Mouse (Mus musculus) kidney, embryonic 16.5 days (tissue): Measurements from ENCODE around the gene Zfp385b. TPM values are rescaled to one million over a fixed set of nuclear protein-coding genes. Genes with fewer than 3 reads are reported as not detected.

Experiments used
- ATAC-seq: fragments of 200-750 bp; cut with Nextera tagmentation; 2 replicates; pipeline ENCODE4 v1.8.0; 2017; ENCODE audit warnings: moderate TSS enrichment; ENCODE audit not compliant: low FRiP score, low TSS enrichment
- H3K27ac ChIP-seq: fragments of 300-500 bp; sonication (generic); 2 replicates; pipeline ENCODE4 v1.5.1; 2014; ENCODE audit warnings: low read length
- H3K27me3 ChIP-seq: fragments of 300-500 bp; sonication (generic); 2 replicates; pipeline ENCODE4 v1.6.1; 2014; ENCODE audit warnings: low read length, control low read depth, mixed read lengths; ENCODE audit not compliant: insufficient read depth
- H3K36me3 ChIP-seq: fragments of 300-500 bp; sonication (generic); 2 replicates; pipeline ENCODE4 v1.6.1; 2014; ENCODE audit warnings: low read length, control low read depth, mixed read lengths; ENCODE audit not compliant: insufficient read depth
- H3K4me1 ChIP-seq: fragments of 300-500 bp; sonication (generic); 2 replicates; pipeline ENCODE4 v1.6.1; 2014; ENCODE audit warnings: low read length, control low read depth, mixed read lengths; ENCODE audit not compliant: insufficient read depth
- H3K4me2 ChIP-seq: fragments of 300-500 bp; sonication (generic); replicated peaks from 2 replicates; pipeline ENCODE4 v1.6.1; 2014; ENCODE audit warnings: low read depth, low read length
- H3K4me3 ChIP-seq: fragments of 300-500 bp; sonication (generic); 2 replicates; pipeline ENCODE4 v1.5.1; 2014; ENCODE audit warnings: mild to moderate bottlenecking, low read length
- H3K9ac ChIP-seq: fragments of 300-500 bp; sonication (generic); replicated peaks from 2 replicates; pipeline ENCODE4 v1.6.1; 2014; ENCODE audit warnings: low read length
- H3K9me3 ChIP-seq: fragments of 300-500 bp; sonication (generic); 2 replicates; pipeline ENCODE4 v1.6.1; 2016; ENCODE audit warnings: low read length, control low read depth
- WGBS: fragments of 180-500 bp; shearing (Covaris S2); extraction: QIAGEN DNeasy Blood & Tissue Kit; methylation state at CpG from one replicate; pipeline ENCODE4 v1.1.7; 2014; 5-methylcytosine and 5-hydroxymethylcytosine counted together
- polyA plus RNA-seq: library from polyadenylated mRNA; unstranded; fragments of >200 nt; fragmentation: Nextera tagmentation; extraction: Ambion mirVana; gene quantifications from 2 replicates; pipeline ENCODE4 v1.2.1, GENCODE M21; 2015

The Zfp385b gene
- polyA plus RNA-seq, 1 experiment from 2014 or later, result 6.8 TPM

DNA sequence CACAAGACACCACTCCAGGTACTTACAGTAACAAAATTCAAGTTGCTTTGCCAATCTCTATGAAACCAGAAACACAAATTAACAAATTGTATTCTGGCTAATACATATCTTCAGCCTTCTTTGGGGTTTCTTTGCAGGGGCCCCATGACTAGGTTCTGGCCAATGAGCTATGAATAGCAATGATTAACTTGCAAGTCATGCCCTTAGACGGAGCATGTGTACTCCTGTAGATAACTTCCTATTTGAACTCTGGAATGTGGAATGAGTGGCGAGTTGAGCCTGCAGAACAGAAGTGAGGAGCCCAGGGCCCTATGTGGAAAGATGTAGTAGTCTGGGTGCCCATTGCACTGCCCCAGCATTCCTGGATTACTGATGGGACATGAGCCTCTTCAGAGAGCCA is 276.8 kb downstream of the Zfp385b start:
- peak; percentile 85 for ATAC-seq
- Histone ChIP-seq H3K4me1 (peaks cover 9% of the 10 kb centered on the region; the same call in 1 of the 2 replicates), H3K27ac (peak overlapping the region; percentile 53; the same call in 1 of the 2 replicates), H3K4me2 (no peak overlapping the region), H3K27me3 (no peaks in the 10 kb centered on the region), H3K4me3 (no peak overlapping the region), H3K9ac (no peak overlapping the region), H3K9me3 (no peaks in the 10 kb centered on the region), H3K36me3 (no peaks in the 10 kb centered on the region)
- WGBS, result 38% methylated on average over 2 of the region's 2 CpGs

DNA sequence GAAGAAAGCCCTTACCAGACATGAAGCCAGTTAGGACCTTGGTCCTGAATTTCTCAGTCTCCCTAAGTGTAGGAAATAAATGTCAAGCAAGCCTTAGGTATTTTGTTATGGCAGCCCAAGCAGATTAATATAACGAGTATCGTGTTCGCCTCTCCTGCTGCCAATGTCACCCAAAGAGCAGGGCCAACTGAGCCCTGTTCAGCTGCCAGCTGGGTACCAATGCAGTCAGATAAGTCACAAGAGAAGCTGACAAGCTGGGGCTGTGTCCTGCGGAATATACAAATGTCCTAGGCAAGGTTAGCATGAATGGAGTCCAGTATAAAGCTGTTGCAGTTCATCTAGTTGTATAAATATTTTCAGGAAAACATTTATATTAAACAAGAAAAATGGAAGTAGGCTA is 277.8 kb downstream of the Zfp385b start:
- no peak for ATAC-seq
- no peak overlapping the region for H3K4me3 ChIP-seq
- no peak overlapping the region for H3K9ac ChIP-seq
- H3K27ac ChIP-seq, result no peak overlapping the region
- H3K4me1 ChIP-seq, result peaks cover 9% of the 10 kb centered on the region; the same call in 1 of the 2 replicates
- WGBS, result 95% methylated on average over 4 of the region's 4 CpGs
- no peaks in the 10 kb centered on the region for H3K27me3 ChIP-seq
- H3K4me2 ChIP-seq, result no peak overlapping the region
- no peaks in the 10 kb centered on the region for H3K36me3 ChIP-seq
- H3K9me3 ChIP-seq, result no peaks in the 10 kb centered on the region

DNA sequence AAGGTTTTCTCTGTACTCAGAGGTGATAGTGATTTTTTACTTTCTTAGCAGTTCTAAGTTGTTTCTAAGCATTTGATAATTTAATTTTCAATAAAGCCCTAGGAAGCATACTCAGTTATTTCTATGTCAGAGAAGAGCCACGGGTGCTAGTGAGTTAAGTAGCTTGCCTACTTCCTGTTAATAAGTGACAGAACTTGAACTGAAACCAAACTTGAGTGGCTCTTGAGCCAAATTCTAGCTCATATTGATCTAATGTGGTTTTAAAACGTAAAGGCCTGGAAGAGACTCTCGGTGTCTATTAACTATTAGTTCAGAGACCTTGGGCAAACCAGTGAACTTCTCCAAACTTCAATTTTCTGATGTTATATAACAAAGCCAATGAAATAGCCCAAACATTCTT is 278.6 kb downstream of the Zfp385b start:
- Histone ChIP-seq H3K4me3 (no peak overlapping the region), H3K4me2 (no peak overlapping the region), H3K36me3 (no peaks in the 10 kb centered on the region), H3K9ac (no peak overlapping the region), H3K4me1 (peaks cover 9% of the 10 kb centered on the region; the same call in 1 of the 2 replicates), H3K27ac (peak overlapping the region; percentile 20; the same call in 1 of the 2 replicates), H3K27me3 (no peaks in the 10 kb centered on the region), H3K9me3 (no peaks in the 10 kb centered on the region)
- no peak for ATAC-seq
- 55% methylated on average over 3 of the region's 3 CpGs for WGBS

- H3K4me3 ChIP-seq, result no peak overlapping the region
- no peaks in the 10 kb centered on the region for H3K36me3 ChIP-seq
- H3K27ac ChIP-seq, result no peak overlapping the region
- no peak for ATAC-seq
- no peaks in the 10 kb centered on the region for H3K9me3 ChIP-seq
- H3K9ac ChIP-seq, result no peak overlapping the region
- no peaks in the 10 kb centered on the region for H3K4me1 ChIP-seq
- 68% methylated on average over 3 of the region's 3 CpGs for WGBS
- no peak overlapping the region for H3K4me2 ChIP-seq
- no peaks in the 10 kb centered on the region for H3K27me3 ChIP-seq
These were observed 282.9 kb downstream of the Zfp385b start for GRCm38 (mm10) chr2:77536556-77536955.

DNA sequence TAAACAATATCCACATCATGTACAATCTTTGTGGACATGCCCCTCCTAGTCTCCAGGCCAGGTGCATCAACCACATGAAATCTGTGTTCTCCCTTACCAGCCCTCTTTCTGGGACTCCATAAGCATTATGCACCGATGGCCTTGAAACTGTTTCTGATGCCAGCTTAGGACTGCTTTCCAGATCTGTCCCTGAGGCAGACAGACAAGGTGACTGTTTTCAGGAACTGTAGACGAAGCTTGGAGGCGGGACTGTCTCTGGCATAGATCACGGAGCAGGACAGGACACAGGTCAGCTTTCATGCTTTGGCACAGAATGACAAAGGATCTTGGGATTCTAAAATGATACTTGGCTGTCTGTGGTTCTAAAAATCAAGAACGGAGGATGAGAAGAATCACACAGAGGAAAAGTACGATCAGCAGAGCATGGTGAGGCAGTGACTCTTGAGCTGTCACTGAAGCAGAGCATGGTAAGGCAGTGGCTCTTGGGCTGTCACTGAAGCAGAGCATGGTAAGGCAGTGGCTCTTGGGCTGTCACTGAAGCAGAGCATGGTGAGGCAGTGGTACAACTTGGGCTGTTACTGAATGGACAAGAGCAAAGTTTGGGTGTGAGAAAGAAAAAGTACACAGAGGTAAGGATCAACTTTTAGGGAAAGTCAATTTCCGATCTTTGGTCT is 291.2 kb downstream of the Zfp385b start:
- no peaks in the 10 kb centered on the region for H3K4me1 ChIP-seq
- no peaks in the 10 kb centered on the region for H3K9me3 ChIP-seq
- WGBS, result 51% methylated on average over 7 of the region's 7 CpGs
- no peak overlapping the region for H3K27ac ChIP-seq
- ATAC-seq, result peak; percentile 67; the same call in 1 of the 2 replicates
- H3K4me2 ChIP-seq, result no peak overlapping the region
- H3K36me3 ChIP-seq, result no peaks in the 10 kb centered on the region
- no peak overlapping the region for H3K9ac ChIP-seq
- no peak overlapping the region for H3K4me3 ChIP-seq
- no peaks in the 10 kb centered on the region for H3K27me3 ChIP-seq

DNA sequence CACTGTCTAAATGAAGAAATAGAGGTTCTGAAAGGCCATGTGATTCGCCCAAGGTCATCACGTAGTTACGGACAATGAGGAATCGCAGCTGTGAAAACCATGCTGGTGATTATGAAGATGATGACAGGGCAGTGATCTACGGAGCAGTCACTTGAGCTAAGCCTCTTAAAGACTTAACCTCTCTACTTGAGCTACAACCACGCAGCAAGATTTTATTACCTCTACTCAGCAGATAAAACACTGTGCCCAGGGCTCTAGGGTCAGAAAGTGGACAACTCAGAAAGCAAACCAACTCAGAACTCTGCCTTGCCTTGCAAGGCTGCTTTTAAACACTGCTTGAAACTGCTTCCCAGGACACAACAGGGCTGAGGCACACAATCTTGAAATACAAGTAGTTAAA is 291.8 kb downstream of the Zfp385b start:
- Histone ChIP-seq H3K4me2 (no peak overlapping the region), H3K27me3 (no peaks in the 10 kb centered on the region), H3K27ac (no peak overlapping the region), H3K9me3 (no peaks in the 10 kb centered on the region), H3K4me1 (no peaks in the 10 kb centered on the region), H3K4me3 (no peak overlapping the region), H3K9ac (no peak overlapping the region), H3K36me3 (no peaks in the 10 kb centered on the region)
- no peak for ATAC-seq
- WGBS, result 43% methylated on average over 6 of the region's 6 CpGs

DNA sequence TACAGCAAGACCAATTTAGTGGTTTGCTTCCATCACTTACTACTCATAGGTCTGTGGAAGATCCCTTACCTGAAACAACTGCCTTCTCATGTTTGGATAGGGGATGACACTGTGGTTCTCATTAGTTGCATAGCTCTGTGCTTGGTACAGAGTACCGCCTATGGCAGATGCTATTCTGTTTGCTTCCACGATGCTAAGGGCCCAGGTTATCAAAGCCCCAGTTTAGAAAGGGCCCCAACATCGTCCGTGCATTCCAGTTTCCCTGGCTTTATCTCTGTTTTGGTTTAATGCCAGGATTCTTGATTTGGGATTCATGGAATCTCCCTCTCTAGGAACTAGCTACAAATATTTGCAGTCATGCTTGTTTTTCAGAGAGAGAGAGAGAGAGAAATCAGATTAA is 292.6 kb downstream of the Zfp385b start:
- no peak for ATAC-seq
- H3K27ac ChIP-seq, result no peak overlapping the region
- H3K4me2 ChIP-seq, result no peak overlapping the region
- H3K9me3 ChIP-seq, result no peaks in the 10 kb centered on the region
- H3K9ac ChIP-seq, result no peak overlapping the region
- WGBS, result 73% methylated on average over 4 of the region's 4 CpGs
- no peaks in the 10 kb centered on the region for H3K36me3 ChIP-seq
- no peaks in the 10 kb centered on the region for H3K4me1 ChIP-seq
- no peak overlapping the region for H3K4me3 ChIP-seq
- no peaks in the 10 kb centered on the region for H3K27me3 ChIP-seq

- Histone ChIP-seq H3K9ac (no peak overlapping the region), H3K27ac (no peak overlapping the region), H3K4me2 (no peak overlapping the region), H3K36me3 (no peaks in the 10 kb centered on the region), H3K4me1 (no peaks in the 10 kb centered on the region), H3K9me3 (no peaks in the 10 kb centered on the region), H3K4me3 (no peak overlapping the region), H3K27me3 (no peaks in the 10 kb centered on the region)
- WGBS, result 49% methylated on average over 5 of the region's 5 CpGs
- ATAC-seq, result no peak
These were observed 293.1 kb downstream of the Zfp385b start for GRCm38 (mm10) chr2:77526301-77526700.

DNA sequence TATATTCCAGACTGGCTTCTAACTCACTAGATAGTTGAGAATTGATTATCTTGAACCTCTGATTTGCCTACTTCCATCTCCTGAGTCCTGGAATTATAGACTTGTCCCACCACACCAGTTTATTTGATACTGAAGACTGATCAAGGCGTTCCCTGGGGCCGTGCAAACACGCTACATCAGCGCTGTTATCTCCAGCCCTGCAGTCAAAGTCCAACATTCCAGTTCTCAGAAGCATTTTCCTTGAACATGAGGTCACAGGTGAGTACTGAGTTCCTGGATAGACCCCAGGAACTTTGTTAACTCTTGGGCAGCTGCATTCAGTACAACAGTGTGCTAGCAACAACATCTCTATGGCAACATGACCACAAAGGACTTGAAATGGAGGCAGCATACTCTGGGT is 297.2 kb downstream of the Zfp385b start:
- no peak for ATAC-seq
- H3K36me3 ChIP-seq, result no peaks in the 10 kb centered on the region
- 50% methylated on average over 4 of the region's 4 CpGs for WGBS

DNA sequence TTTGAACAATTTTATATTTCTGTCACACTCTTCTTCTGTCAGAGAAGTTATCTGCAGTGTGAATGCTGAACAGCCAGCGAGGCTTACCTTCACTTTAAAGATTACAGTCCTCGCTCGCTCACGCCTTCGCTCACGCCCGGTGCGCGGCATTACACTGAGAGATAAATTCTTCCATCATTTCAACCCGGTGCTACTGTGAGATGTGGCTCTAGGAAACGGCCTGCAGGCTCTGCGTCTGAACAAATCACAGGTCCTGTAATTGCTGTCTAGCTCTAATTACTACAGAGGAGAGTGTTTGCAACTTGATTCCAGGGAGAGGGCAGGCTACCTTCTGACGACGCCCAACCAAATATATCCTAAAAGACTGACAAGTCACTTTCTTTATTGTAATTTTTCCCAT is 300.1 kb downstream of the Zfp385b start:
- H3K4me1 ChIP-seq, result peaks cover 10% of the 10 kb centered on the region
- no peaks in the 10 kb centered on the region for H3K9me3 ChIP-seq
- WGBS, result 1% methylated on average over 14 of the region's 14 CpGs
- no peaks in the 10 kb centered on the region for H3K36me3 ChIP-seq
- H3K27ac ChIP-seq, result no peak overlapping the region
- peak overlapping the region; percentile 49 for H3K4me3 ChIP-seq
- peak overlapping the region; percentile 61 for H3K4me2 ChIP-seq
- no peaks in the 10 kb centered on the region for H3K27me3 ChIP-seq
- peak; percentile 73; the same call in 1 of the 2 replicates for ATAC-seq
- H3K9ac ChIP-seq, result peak overlapping the region; percentile 33; the same call in 1 of the 2 replicates

More for the DNA sequence above, 297.2 kb downstream of the Zfp385b start:
- no peak overlapping the region for H3K27ac ChIP-seq
- H3K9me3 ChIP-seq, result no peaks in the 10 kb centered on the region
- no peak overlapping the region for H3K9ac ChIP-seq
- no peak overlapping the region for H3K4me2 ChIP-seq
- no peaks in the 10 kb centered on the region for H3K27me3 ChIP-seq
- H3K4me3 ChIP-seq, result no peak overlapping the region
- peaks cover 7% of the 10 kb centered on the region for H3K4me1 ChIP-seq
